Mouse (Mus musculus) kidney, embryonic 15.5 days (tissue): ENCODE data around the gene Gm3460. TPM values are rescaled to one million over a fixed set of nuclear protein-coding genes. Genes with fewer than 3 reads are reported as not detected.
A peak's percentile ranks its signal among the peaks of the same experiment; 100 is the strongest.
"Not testable (repeated sequence)": the region's sequence is repeated elsewhere in the genome, so short reads cannot be mapped to it uniquely, and the experiment has no call there.

Source experiments
- ATAC-seq: fragments of 200-750 bp; cut with Nextera tagmentation; replicated peaks from 2 replicates; pipeline ENCODE4 v1.8.0; 2017; ENCODE audit warnings: moderate TSS enrichment; ENCODE audit not compliant: low FRiP score
- H3K27ac ChIP-seq: fragments of 300-500 bp; sonication (generic); 2 replicates; pipeline ENCODE4 v1.5.1; 2015; ENCODE audit warnings: mild to moderate bottlenecking, inconsistent platforms
- H3K27me3 ChIP-seq: fragments of 300-500 bp; sonication (generic); 2 replicates; pipeline ENCODE4 v1.6.1; 2015; ENCODE audit warnings: inconsistent platforms
- H3K36me3 ChIP-seq: fragments of 300-500 bp; sonication (generic); 2 replicates; pipeline ENCODE4 v1.6.1; 2015; ENCODE audit warnings: inconsistent platforms
- H3K4me1 ChIP-seq: fragments of 300-500 bp; sonication (generic); 2 replicates; pipeline ENCODE4 v1.6.1; 2015; ENCODE audit warnings: inconsistent platforms
- H3K4me2 ChIP-seq: fragments of 300-500 bp; sonication (generic); 2 replicates; pipeline ENCODE4 v1.6.1; 2015; ENCODE audit warnings: moderate library complexity, mild to moderate bottlenecking, inconsistent platforms
- H3K4me3 ChIP-seq: fragments of 300-500 bp; sonication (generic); replicated peaks from 2 replicates; pipeline ENCODE4 v1.5.1; 2015; ENCODE audit warnings: mild to moderate bottlenecking, inconsistent platforms
- H3K9ac ChIP-seq: fragments of 300-500 bp; sonication (generic); 2 replicates; pipeline ENCODE4 v1.6.1; 2015; ENCODE audit warnings: mild to moderate bottlenecking, inconsistent platforms
- H3K9me3 ChIP-seq: fragments of 300-500 bp; sonication (generic); replicated peaks from 2 replicates; pipeline ENCODE4 v1.6.1; 2016; ENCODE audit warnings: inconsistent platforms
- WGBS: fragments of 180-500 bp; shearing (Covaris S2); methylation state at CpG from one replicate; pipeline ENCODE4 v1.1.7; 2015; ENCODE audit warnings: mixed read lengths; 5-methylcytosine and 5-hydroxymethylcytosine counted together
- polyA plus RNA-seq: library from polyadenylated mRNA; unstranded; fragments of >200 nt; fragmentation: Nextera tagmentation; extraction: Ambion mirVana; gene quantifications from 2 replicates; pipeline ENCODE4 v1.2.1, GENCODE M21; 2015

The Gm3460 gene
- polyA plus RNA-seq = not detected in 2 replicates

GRCm38 (mm10) chr14:6622318-6622717 lies at the start of gene Gm3460:
TSS of gene Gm3460 (minus strand) at chr14:6622418.
- H3K27ac ChIP-seq, H3K36me3 ChIP-seq, ATAC-seq, H3K9me3 ChIP-seq, H3K4me3 ChIP-seq, H3K4me1 ChIP-seq, H3K9ac ChIP-seq, H3K4me2 ChIP-seq, H3K27me3 ChIP-seq: not testable (repeated sequence)
- 65% methylated on average over 1 of the region's 2 CpGs for WGBS

- H3K27ac ChIP-seq, H3K4me2 ChIP-seq, H3K4me3 ChIP-seq, H3K27me3 ChIP-seq, ATAC-seq, H3K9ac ChIP-seq, H3K9me3 ChIP-seq, H3K4me1 ChIP-seq, H3K36me3 ChIP-seq: not testable (repeated sequence)
- no CpG with 5 or more reads among the region's 1 CpGs for WGBS
These were observed 15.8 kb downstream of the Gm3460 start for GRCm38 (mm10) chr14:6606436-6606835.

DNA sequence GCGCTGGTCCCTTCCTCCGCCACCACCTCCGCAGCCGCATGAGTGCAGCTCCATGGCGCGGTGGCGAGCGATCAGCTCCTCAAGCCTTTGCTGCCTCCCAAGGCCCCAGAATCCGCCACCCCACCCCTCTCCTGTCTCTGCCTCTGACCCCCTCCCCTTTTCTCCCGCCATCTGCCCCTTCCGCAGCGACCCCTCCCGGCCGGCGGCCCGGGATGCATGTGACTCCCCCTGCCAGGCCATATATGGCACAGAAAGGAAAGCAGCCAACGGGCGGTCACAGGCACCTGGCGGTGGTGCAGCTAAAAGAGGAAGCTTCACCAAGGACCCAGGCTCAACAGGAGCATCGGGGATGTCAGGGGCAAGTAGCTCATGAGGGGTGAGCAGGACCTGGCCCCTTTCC lies 17.2 kb downstream of the Gm3460 start:
- H3K36me3 ChIP-seq, H3K27me3 ChIP-seq, H3K9me3 ChIP-seq, ATAC-seq, H3K4me1 ChIP-seq, H3K27ac ChIP-seq: not testable (repeated sequence)
- peak overlapping the region; percentile 40 for H3K4me3 ChIP-seq
- 3% methylated on average over 13 of the region's 20 CpGs for WGBS
- H3K9ac ChIP-seq = 0 out of 2 replicates have a peak overlapping the region, but pooled peaks have one; percentile 14
- H3K4me2 ChIP-seq = peak overlapping the region; percentile 67

DNA sequence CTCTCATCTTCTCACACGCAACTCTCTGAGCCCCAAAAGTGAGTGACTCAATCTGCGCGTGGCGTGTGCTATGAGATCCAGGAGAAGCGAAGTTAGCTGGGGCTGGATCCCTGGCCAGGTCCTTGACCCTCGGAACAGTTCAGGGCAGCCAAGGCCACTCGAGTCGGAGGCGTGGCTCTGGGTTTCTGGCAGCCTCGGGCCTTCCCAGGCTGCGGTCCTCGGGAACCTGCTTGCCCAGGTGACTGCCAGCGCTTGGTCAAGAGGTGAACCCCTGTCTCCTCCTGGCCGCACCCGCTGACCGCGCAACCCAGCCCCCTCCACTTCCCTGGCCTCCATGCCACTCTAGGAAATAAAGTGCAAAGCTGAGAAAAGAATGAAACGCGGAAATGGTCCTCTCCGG lies 17.7 kb downstream of the Gm3460 start:
- WGBS = 9% methylated on average over 17 of the region's 20 CpGs
- not testable (repeated sequence) for H3K36me3 ChIP-seq, H3K4me1 ChIP-seq, H3K9me3 ChIP-seq, H3K27ac ChIP-seq, ATAC-seq, H3K9ac ChIP-seq, H3K27me3 ChIP-seq
- H3K4me3 ChIP-seq = peak overlapping the region; percentile 40
- peak overlapping the region; percentile 67 for H3K4me2 ChIP-seq

DNA sequence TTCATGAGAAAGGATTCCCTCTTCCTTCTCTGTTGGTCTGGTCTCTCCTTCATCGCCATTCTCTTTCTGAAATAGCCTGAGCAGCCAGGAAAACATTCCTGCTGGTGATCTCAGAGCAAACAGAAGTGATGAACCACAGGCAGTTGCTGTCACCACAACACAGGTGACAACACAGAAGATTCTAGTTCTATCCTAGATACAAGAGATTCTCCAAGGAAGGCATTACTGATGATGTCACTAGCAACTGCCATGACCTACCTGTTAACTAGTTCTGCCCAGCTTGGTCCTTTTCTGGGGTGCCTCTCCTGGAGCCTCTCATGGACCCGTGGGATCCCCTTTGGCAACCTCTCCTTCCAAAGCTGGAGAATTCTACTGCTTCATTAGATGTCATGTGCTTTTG lies 31.7 kb downstream of the Gm3460 start, which contains the start of gene Gm3629:
Gene Gm3629, minus strand, starts transcription at position 101 of the 400 bp plus-strand sequence.
- not testable (repeated sequence) for H3K36me3 ChIP-seq, H3K4me3 ChIP-seq, H3K27ac ChIP-seq, H3K4me1 ChIP-seq, ATAC-seq, H3K27me3 ChIP-seq, H3K9me3 ChIP-seq, H3K4me2 ChIP-seq, H3K9ac ChIP-seq
- 10% methylated on average over 1 of the region's 2 CpGs for WGBS

Other genes with a start within 250 kb of the Gm3460 start
- gene Gm16440, start 232.1 kb downstream of the Gm3460 start, polyA plus RNA-seq = not detected in 2 replicates
- 0.52 and 0.57 TPM in 2 replicates for gene Gm3591, start 209.9 kb downstream of the Gm3460 start, polyA plus RNA-seq
- gene Gm3594, start 177.8 kb downstream of the Gm3460 start, polyA plus RNA-seq = not detected in 2 replicates
- gene Gm8356, start 85.1 kb downstream of the Gm3460 start, polyA plus RNA-seq = not detected in 2 replicates
- not detected in 2 replicates for gene Gm3629, start 31.8 kb downstream of the Gm3460 start, polyA plus RNA-seq
- not detected in 2 replicates for gene Gm10251, start 61.8 kb upstream of the Gm3460 start, polyA plus RNA-seq
- gene Gm8050, start 97.8 kb upstream of the Gm3460 start, polyA plus RNA-seq = 0.13 TPM in 1 of 2 replicates, not detected in the other
- gene Gm3636, start 119.9 kb upstream of the Gm3460 start, polyA plus RNA-seq = 2.9 and 3.2 TPM in 2 replicates
- gene Gm8362, start 152.0 kb upstream of the Gm3460 start, polyA plus RNA-seq = not detected in 2 replicates
- not detected in 2 replicates for gene Gm3642, start 217.9 kb upstream of the Gm3460 start, polyA plus RNA-seq